Mouse (Mus musculus) urinary bladder, postnatal 10 days (tissue): Measurements from ENCODE around the gene Igfbp5.

Experiments
- DNase-seq: peaks from one replicate; pipeline ENCODE4 v3.0.0; 2022; ENCODE audit warnings: low spot score

The Igfbp5 gene

DNA sequence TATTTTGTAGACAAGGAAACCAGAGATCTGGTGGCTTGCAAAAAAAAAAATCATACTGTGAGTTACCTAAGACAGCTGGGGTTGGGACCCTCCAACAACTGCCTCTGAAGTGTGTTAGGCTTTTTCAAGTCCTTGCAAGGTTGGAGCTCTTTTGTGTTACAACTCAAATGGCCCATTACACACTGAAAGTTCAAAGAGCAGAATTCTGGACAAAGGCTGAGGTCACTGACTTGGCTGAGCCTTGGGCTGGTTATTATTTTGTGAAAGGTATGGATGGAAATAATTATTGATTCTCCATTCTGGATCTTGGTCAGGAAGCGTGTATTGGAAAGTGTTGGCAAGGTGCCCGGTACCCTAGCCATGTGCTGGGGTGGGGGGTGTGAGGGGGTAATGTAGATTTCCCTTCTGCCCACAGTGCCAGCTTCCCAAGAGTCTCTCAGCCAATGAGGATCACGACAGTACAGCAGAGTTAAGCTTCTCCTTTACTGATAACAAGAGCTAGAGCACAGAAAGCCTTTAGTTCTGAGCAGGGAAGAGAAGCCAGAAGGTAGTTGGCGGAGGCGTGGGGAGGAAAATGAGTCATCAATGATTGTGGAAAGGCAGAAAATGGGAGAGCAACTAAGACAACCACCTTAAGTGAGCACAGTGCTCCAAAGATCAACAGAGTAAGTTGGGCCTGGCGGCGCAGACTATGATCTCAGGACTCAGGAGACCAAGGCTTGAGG is 64.6 kb downstream of the Igfbp5 start:
- no peak for DNase-seq

- no peak for DNase-seq
Measured at GRCm38 (mm10) chr1:72809304-72809703, 65.4 kb downstream of the Igfbp5 start.
